Mouse (Mus musculus): ENCODE measurements around the gene Kcnh2.

DNA sequence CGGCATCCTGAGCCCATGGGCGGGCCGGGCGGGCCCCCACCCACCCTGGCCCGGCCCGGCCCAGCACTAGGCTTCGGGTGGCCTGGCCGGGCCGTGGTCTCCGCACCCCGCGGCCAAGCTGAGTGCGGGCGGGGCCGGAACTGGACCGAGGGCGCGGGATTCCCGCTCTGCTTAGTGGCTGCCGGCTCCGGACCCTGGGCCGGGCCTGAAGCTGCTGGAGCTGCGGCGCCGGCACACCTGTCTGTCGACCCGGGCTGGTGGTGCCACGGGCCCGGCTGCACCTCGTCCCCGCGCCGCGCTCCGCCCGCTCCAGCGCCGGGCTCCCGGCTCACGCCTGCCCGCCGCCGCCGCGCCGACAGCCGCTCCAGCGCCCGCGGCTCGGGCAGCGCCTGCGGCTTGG lies at the start of gene Kcnh2:
- no peak for TF ChIP-seq CTCF (IDR thresholded peaks at IDR 0.05)
- TF ChIP-seq EP300 (IDR thresholded peaks at IDR 0.05) = no peak

Data from lung, postnatal 0 days (tissue).